ENCODE assay signal across 23 mouse cellular contexts in genomic region chr1:15118462-15118861, GRCm38 (mm10).
DNase-seq lines count a peak whose midpoint lies in the region; ATAC-seq and TF ChIP-seq lines count a peak whose summit lies in the region.
"Had no signal": no experiment of that assay in that cellular context is flagged by ENCODE, and none has a peak within 500 bp of the region (broad histone marks: within the 10 kb centered on the region; RNA-seq: fewer than 3 reads in every experiment).

No protein-coding gene starts in this region.

- 37% methylated on average over 3 of the region's 3 CpGs for WGBS in intestine, embryonic 16.5 days
- WGBS in intestine, embryonic 15.5 days: 29% methylated on average over 3 of the region's 3 CpGs
- 37% methylated on average over 3 of the region's 3 CpGs for WGBS in liver, embryonic 14.5 days (ENCODE audit: insufficient replicate concordance)
- WGBS in stomach, postnatal 0 days: 18% methylated on average over 3 of the region's 3 CpGs
- WGBS in hindbrain, embryonic 12.5 days: 81% methylated on average over 3 of the region's 3 CpGs

- DNase-seq in liver, embryonic 14.5 days (ENCODE audit: low read depth in 3 of 3, low spot score in 3 of 3): no peak
- DNase-seq in stomach, postnatal 0 days (ENCODE audit: low spot score): no peak
- DNase-seq: adrenal gland, postnatal 25 days; B cell, adult 2 months; cerebellum, adult 2 months; cerebellum, postnatal 10 days; embryo, embryonic 11 days; gastrocnemius, postnatal 14 days; heart, adult 2 months; heart, postnatal 14 days had no signal

- no peak overlapping the region for H3K4me3 ChIP-seq in intestine, embryonic 16.5 days (ENCODE audit: low read length)
- no peak overlapping the region for H3K4me3 ChIP-seq in intestine, embryonic 15.5 days (replicated peaks)
- H3K4me3 ChIP-seq in bone marrow macrophage, adult 2 months (ENCODE audit: insufficient read depth, low read length): no peak overlapping the region
- H3K4me3 ChIP-seq in liver, embryonic 14.5 days (ENCODE audit: insufficient read depth in 1 of 2, low read depth in 2 of 2, low read length in 2 of 2): no peak overlapping the region
- no peak overlapping the region for H3K4me3 ChIP-seq in stomach, postnatal 0 days (ENCODE audit: low read depth, low read length)
- H3K4me3 ChIP-seq in hindbrain, embryonic 12.5 days: no peak overlapping the region
- H3K4me3 ChIP-seq: embryonic facial prominence, embryonic 12.5 days; forebrain, embryonic 15.5 days; heart, adult 2 months; heart, embryonic 15.5 days had no signal

- H3K4me2 ChIP-seq in intestine, embryonic 16.5 days (ENCODE audit: low read depth, low read length): no peak overlapping the region
- H3K4me2 ChIP-seq in intestine, embryonic 15.5 days (replicated peaks): no peak overlapping the region
- H3K4me2 ChIP-seq in liver, embryonic 14.5 days (ENCODE audit: low read depth): no peak overlapping the region
- no peak overlapping the region for H3K4me2 ChIP-seq in stomach, postnatal 0 days (replicated peaks; ENCODE audit: low read depth)
- no peak overlapping the region for H3K4me2 ChIP-seq in hindbrain, embryonic 12.5 days (replicated peaks)
- H3K4me2 ChIP-seq: embryonic facial prominence, embryonic 12.5 days; forebrain, embryonic 15.5 days; heart, embryonic 11.5 days; heart, embryonic 15.5 days; hindbrain, embryonic 14.5 days had no signal

- no peak overlapping the region for H3K27ac ChIP-seq in intestine, embryonic 16.5 days (ENCODE audit: low read length)
- H3K27ac ChIP-seq in intestine, embryonic 15.5 days: no peak overlapping the region
- peak overlapping the region; percentile 34 for H3K27ac ChIP-seq in bone marrow macrophage, adult 2 months (ENCODE audit: insufficient read depth, low read depth, low read length)
- H3K27ac ChIP-seq in liver, embryonic 14.5 days: no peak overlapping the region
- H3K27ac ChIP-seq in stomach, postnatal 0 days (replicated peaks): no peak overlapping the region
- H3K27ac ChIP-seq in hindbrain, embryonic 12.5 days: no peak overlapping the region
- H3K27ac ChIP-seq: embryonic facial prominence, embryonic 12.5 days; forebrain, embryonic 15.5 days; heart, adult 2 months; heart, embryonic 15.5 days; hindbrain, embryonic 14.5 days had no signal

- TF ChIP-seq CTCF in bone marrow macrophage, adult 2 months (IDR thresholded peaks at IDR 0.05; ENCODE audit: low read depth, low read length): no peak
- TF ChIP-seq CTCF in liver, embryonic 14.5 days (IDR thresholded peaks at IDR 0.05; ENCODE audit: low read depth): no peak
- no peak for TF ChIP-seq CTCF in stomach, postnatal 0 days (IDR thresholded peaks at IDR 0.05; ENCODE audit: low read depth)

- no peaks in the 10 kb centered on the region for H3K36me3 ChIP-seq in intestine, embryonic 16.5 days (ENCODE audit: control insufficient read depth, insufficient read depth, low read length)
- H3K36me3 ChIP-seq in intestine, embryonic 15.5 days: no peaks in the 10 kb centered on the region
- H3K36me3 ChIP-seq in liver, embryonic 14.5 days (replicated peaks; ENCODE audit: control insufficient read depth, insufficient read depth, low read depth): no peaks in the 10 kb centered on the region
- H3K36me3 ChIP-seq in stomach, postnatal 0 days (ENCODE audit: control insufficient read depth, insufficient read depth, low read length): no peaks in the 10 kb centered on the region
- H3K36me3 ChIP-seq in hindbrain, embryonic 12.5 days: no peaks in the 10 kb centered on the region
- H3K36me3 ChIP-seq: embryonic facial prominence, embryonic 12.5 days; forebrain, embryonic 15.5 days; G1E; heart, embryonic 15.5 days had no signal

- no peaks in the 10 kb centered on the region for H3K27me3 ChIP-seq in intestine, embryonic 16.5 days (replicated peaks; ENCODE audit: control insufficient read depth, insufficient read depth, low read length)
- no peaks in the 10 kb centered on the region for H3K27me3 ChIP-seq in intestine, embryonic 15.5 days (replicated peaks)
- H3K27me3 ChIP-seq in liver, embryonic 14.5 days (ENCODE audit: control insufficient read depth, insufficient read depth, low read length): no peaks in the 10 kb centered on the region
- H3K27me3 ChIP-seq in stomach, postnatal 0 days (ENCODE audit: control insufficient read depth, insufficient read depth, low read length): no peaks in the 10 kb centered on the region
- H3K27me3 ChIP-seq in hindbrain, embryonic 12.5 days: no peaks in the 10 kb centered on the region
- H3K27me3 ChIP-seq: embryonic facial prominence, embryonic 12.5 days; forebrain, embryonic 15.5 days; heart, embryonic 15.5 days had no signal

- TF ChIP-seq POLR2A in bone marrow macrophage, adult 2 months (IDR thresholded peaks at IDR 0.05; ENCODE audit: borderline replicate concordance, low read depth, low read length): no peak

- H3K9ac ChIP-seq in intestine, embryonic 16.5 days (ENCODE audit: low read depth, low read length): no peak overlapping the region
- H3K9ac ChIP-seq in intestine, embryonic 15.5 days: no peak overlapping the region
- H3K9ac ChIP-seq in liver, embryonic 14.5 days (replicated peaks): no peak overlapping the region
- H3K9ac ChIP-seq in stomach, postnatal 0 days (ENCODE audit: low read length): no peak overlapping the region
- no peak overlapping the region for H3K9ac ChIP-seq in hindbrain, embryonic 12.5 days
- H3K9ac ChIP-seq: embryonic facial prominence, embryonic 12.5 days; forebrain, embryonic 15.5 days; heart, embryonic 15.5 days; hindbrain, embryonic 14.5 days had no signal

- 0 out of 2 replicates have a peak, but pooled peaks have one; percentile 11 for ATAC-seq in intestine, embryonic 16.5 days
- no peak for ATAC-seq in intestine, embryonic 15.5 days
- 0 out of 2 replicates have a peak, but pooled peaks have one; percentile 59 for ATAC-seq in liver, embryonic 14.5 days (ENCODE audit: insufficient read depth)
- 0 out of 2 replicates have a peak, but pooled peaks have one; percentile 32 for ATAC-seq in stomach, postnatal 0 days (ENCODE audit: low FRiP score, low TSS enrichment)
- no peak for ATAC-seq in inflammation-experienced regulatory T-cells, adult 6 months
- no peak for ATAC-seq in megakaryocyte, adult 5-6 weeks (ENCODE audit: poor library complexity, severe bottlenecking)
- ATAC-seq in hindbrain, embryonic 12.5 days (ENCODE audit: low FRiP score): no peak
- ATAC-seq: CD4-positive, CD25-positive, alpha-beta regulatory T cell, adult 4 months; forebrain, embryonic 15.5 days had no signal

- H3K9me3 ChIP-seq in intestine, embryonic 16.5 days (ENCODE audit: control insufficient read depth, low read length): no peaks in the 10 kb centered on the region
- no peaks in the 10 kb centered on the region for H3K9me3 ChIP-seq in intestine, embryonic 15.5 days
- no peaks in the 10 kb centered on the region for H3K9me3 ChIP-seq in liver, embryonic 14.5 days (ENCODE audit: control insufficient read depth, low read length)
- H3K9me3 ChIP-seq in stomach, postnatal 0 days (ENCODE audit: control insufficient read depth, low read length): no peaks in the 10 kb centered on the region
- no peaks in the 10 kb centered on the region for H3K9me3 ChIP-seq in hindbrain, embryonic 12.5 days (replicated peaks)
- H3K9me3 ChIP-seq: embryonic facial prominence, embryonic 12.5 days; forebrain, embryonic 15.5 days; G1E; heart, embryonic 15.5 days had no signal

- no peaks in the 10 kb centered on the region for H3K4me1 ChIP-seq in intestine, embryonic 16.5 days (ENCODE audit: control insufficient read depth, insufficient read depth, low read length)
- no peaks in the 10 kb centered on the region for H3K4me1 ChIP-seq in intestine, embryonic 15.5 days (replicated peaks)
- no peaks in the 10 kb centered on the region for H3K4me1 ChIP-seq in bone marrow macrophage, adult 2 months (ENCODE audit: control insufficient read depth, insufficient read depth, low read length)
- no peaks in the 10 kb centered on the region for H3K4me1 ChIP-seq in liver, embryonic 14.5 days (replicated peaks; ENCODE audit: control insufficient read depth in 2 of 2, insufficient read depth in 2 of 2, low read length in 1 of 2)
- no peaks in the 10 kb centered on the region for H3K4me1 ChIP-seq in stomach, postnatal 0 days (replicated peaks; ENCODE audit: control insufficient read depth, insufficient read depth)
- no peaks in the 10 kb centered on the region for H3K4me1 ChIP-seq in hindbrain, embryonic 12.5 days
- H3K4me1 ChIP-seq: embryonic facial prominence, embryonic 12.5 days; forebrain, embryonic 15.5 days; heart, embryonic 15.5 days had no signal

- no peak for TF ChIP-seq EP300 in liver, embryonic 14.5 days (IDR thresholded peaks at IDR 0.05; ENCODE audit: low read depth)
- TF ChIP-seq EP300 in stomach, postnatal 0 days (optimal IDR thresholded peaks at IDR 0.05): no peak

Comparison
In these comparisons a context has a peak if more than half of its experiments do, and no peak if none do; other contexts are left out.
1. ATAC-seq: peak in intestine, embryonic 16.5 days (single experiment), liver, embryonic 14.5 days (single experiment) and stomach, postnatal 0 days (single experiment); none in intestine, embryonic 15.5 days (single experiment), inflammation-experienced regulatory T-cells, adult 6 months (single experiment), megakaryocyte, adult 5-6 weeks (single experiment) and hindbrain, embryonic 12.5 days (single experiment).